Mouse (Mus musculus): ENCODE data around the gene Arhgap28. TPM values are rescaled to one million over a fixed set of nuclear protein-coding genes. Genes with fewer than 3 reads are reported as not detected.

Arhgap28 gene
- polyA plus RNA-seq, 1 experiment, result 0.77 TPM

DNA sequence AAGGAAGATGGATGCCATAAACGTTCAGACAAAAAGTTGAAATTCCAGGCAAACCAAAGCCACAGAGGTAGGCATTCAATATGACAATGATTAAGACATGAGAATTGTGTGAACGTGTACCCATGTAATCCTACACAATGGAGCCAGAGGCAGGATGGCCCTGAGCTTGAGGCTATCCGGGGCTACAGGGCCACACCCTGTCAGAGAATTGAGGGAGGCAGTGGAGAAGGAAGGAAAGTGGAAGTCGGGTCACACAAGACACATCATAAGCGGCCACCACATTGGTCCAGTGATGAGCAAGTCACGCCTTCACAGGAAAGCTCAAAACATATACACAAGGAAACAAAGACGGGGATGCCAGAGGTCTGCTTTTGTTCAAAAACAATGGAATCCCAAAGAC, 84.0 kb downstream of the Arhgap28 start:
- no peak overlapping the region for H3K27ac ChIP-seq (ENCODE audit: control insufficient read depth, insufficient read depth, low read length)
- no peaks in the 10 kb centered on the region for H3K36me3 ChIP-seq (ENCODE audit: control insufficient read depth, insufficient read depth, low read length)
- H3K4me1 ChIP-seq (replicated peaks; ENCODE audit: control insufficient read depth, insufficient read depth, low read length), result no peaks in the 10 kb centered on the region
- 91% methylated on average over 7 of the region's 7 CpGs for WGBS
- H3K27me3 ChIP-seq (ENCODE audit: control insufficient read depth, insufficient read depth, low read length), result no peaks in the 10 kb centered on the region
- no peak for TF ChIP-seq CTCF (IDR thresholded peaks at IDR 0.05; ENCODE audit: borderline replicate concordance, control insufficient read depth, extremely low read depth, insufficient read depth, low read length, poor library complexity)
- TF ChIP-seq POLR2A (IDR thresholded peaks at IDR 0.05; ENCODE audit: control insufficient read depth, extremely low read depth, insufficient read depth, low read length, poor library complexity), result no peak
- H3K4me3 ChIP-seq (ENCODE audit: control insufficient read depth, insufficient read depth, low read length), result no peak overlapping the region
- DNase-seq, result no peak

DNA sequence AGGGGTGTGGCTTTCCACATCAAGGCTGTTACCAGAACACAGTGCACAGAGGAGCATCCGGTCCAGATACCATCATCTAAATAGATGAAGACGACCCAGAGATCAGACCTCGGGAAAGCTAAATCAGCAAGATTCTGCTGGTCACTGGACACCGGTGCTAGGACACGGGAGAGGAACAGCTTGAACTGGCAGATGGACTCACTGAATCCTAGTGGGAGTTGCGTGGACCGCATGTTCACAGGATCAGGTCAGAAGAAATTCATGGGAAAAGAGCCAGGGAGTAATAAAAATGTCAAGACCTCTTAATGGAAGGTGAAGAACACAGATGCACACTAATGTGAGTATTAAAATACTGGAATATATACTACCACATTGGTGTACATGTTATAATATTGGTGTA, 85.7 kb downstream of the Arhgap28 start:
- no peak overlapping the region for H3K27ac ChIP-seq (ENCODE audit: control insufficient read depth, insufficient read depth, low read length)
- H3K4me1 ChIP-seq (replicated peaks; ENCODE audit: control insufficient read depth, insufficient read depth, low read length), result no peaks in the 10 kb centered on the region
- no peak overlapping the region for H3K4me3 ChIP-seq (ENCODE audit: control insufficient read depth, insufficient read depth, low read length)
- no peaks in the 10 kb centered on the region for H3K27me3 ChIP-seq (ENCODE audit: control insufficient read depth, insufficient read depth, low read length)
- no peaks in the 10 kb centered on the region for H3K36me3 ChIP-seq (ENCODE audit: control insufficient read depth, insufficient read depth, low read length)
- 97% methylated on average over 7 of the region's 7 CpGs for WGBS
- no peak for DNase-seq
- no peak for TF ChIP-seq CTCF (IDR thresholded peaks at IDR 0.05; ENCODE audit: borderline replicate concordance, control insufficient read depth, extremely low read depth, insufficient read depth, low read length, poor library complexity)
- TF ChIP-seq POLR2A (IDR thresholded peaks at IDR 0.05; ENCODE audit: control insufficient read depth, extremely low read depth, insufficient read depth, low read length, poor library complexity), result no peak

GRCm38 (mm10) chr17:67916901-67917300, 87.0 kb downstream of the Arhgap28 start:
- H3K27ac ChIP-seq (ENCODE audit: control insufficient read depth, insufficient read depth, low read length), result no peak overlapping the region
- no peaks in the 10 kb centered on the region for H3K36me3 ChIP-seq (ENCODE audit: control insufficient read depth, insufficient read depth, low read length)
- no peak overlapping the region for H3K4me3 ChIP-seq (ENCODE audit: control insufficient read depth, insufficient read depth, low read length)
- H3K4me1 ChIP-seq (replicated peaks; ENCODE audit: control insufficient read depth, insufficient read depth, low read length), result no peaks in the 10 kb centered on the region
- no peaks in the 10 kb centered on the region for H3K27me3 ChIP-seq (ENCODE audit: control insufficient read depth, insufficient read depth, low read length)
- WGBS, result 90% methylated on average over 2 of the region's 2 CpGs
- TF ChIP-seq CTCF (IDR thresholded peaks at IDR 0.05; ENCODE audit: borderline replicate concordance, control insufficient read depth, extremely low read depth, insufficient read depth, low read length, poor library complexity) (no peak), POLR2A (IDR thresholded peaks at IDR 0.05; ENCODE audit: control insufficient read depth, extremely low read depth, insufficient read depth, low read length, poor library complexity) (no peak)
- DNase-seq, result no peak

DNA sequence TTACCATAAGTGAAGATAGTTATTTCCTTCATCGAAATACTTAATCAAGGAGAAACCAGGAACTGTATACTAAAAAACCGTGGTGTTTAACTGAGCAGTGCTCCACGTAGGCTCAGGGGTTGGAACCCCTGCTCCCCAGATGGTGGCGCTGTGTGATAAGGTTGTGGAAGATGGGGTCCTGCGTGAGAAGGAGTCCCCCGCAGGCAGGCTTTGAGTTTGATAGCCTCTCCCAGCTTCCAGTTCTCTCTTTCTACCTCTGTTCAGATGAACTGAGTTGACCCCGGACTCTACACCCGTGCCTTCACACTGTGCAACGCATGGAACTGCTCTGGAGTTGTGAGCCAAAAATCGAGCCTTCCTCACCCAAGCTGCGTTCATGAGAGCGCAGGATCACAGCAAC, 91.3 kb downstream of the Arhgap28 start:
- no peaks in the 10 kb centered on the region for H3K4me1 ChIP-seq (replicated peaks; ENCODE audit: control insufficient read depth, insufficient read depth, low read length)
- H3K4me3 ChIP-seq (ENCODE audit: control insufficient read depth, insufficient read depth, low read length), result no peak overlapping the region
- H3K27me3 ChIP-seq (ENCODE audit: control insufficient read depth, insufficient read depth, low read length), result no peaks in the 10 kb centered on the region
- no peak overlapping the region for H3K27ac ChIP-seq (ENCODE audit: control insufficient read depth, insufficient read depth, low read length)
- TF ChIP-seq POLR2A (IDR thresholded peaks at IDR 0.05; ENCODE audit: control insufficient read depth, extremely low read depth, insufficient read depth, low read length, poor library complexity) (no peak), CTCF (IDR thresholded peaks at IDR 0.05; ENCODE audit: borderline replicate concordance, control insufficient read depth, extremely low read depth, insufficient read depth, low read length, poor library complexity) (no peak)
- no peaks in the 10 kb centered on the region for H3K36me3 ChIP-seq (ENCODE audit: control insufficient read depth, insufficient read depth, low read length)
- no peak for DNase-seq
- 57% methylated on average over 12 of the region's 12 CpGs for WGBS

DNA sequence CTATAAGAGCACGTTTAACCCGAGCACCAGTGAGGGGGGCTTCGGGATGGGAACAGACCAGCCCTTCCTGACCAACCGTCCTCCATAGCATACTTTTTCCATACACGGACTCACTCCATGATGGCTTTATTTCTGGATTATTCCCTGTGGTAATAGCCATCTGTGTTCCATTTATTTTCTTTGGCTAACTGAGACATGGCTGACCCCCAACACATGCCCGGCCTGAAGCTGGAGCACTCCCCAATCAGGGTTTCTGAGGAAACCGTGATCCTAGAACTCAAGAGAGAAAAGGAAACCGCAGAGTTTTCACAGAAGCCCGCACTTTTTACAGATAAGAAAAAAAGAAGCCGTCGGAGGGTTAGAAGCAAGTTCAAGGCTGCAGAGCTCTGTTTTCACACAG, 91.9 kb downstream of the Arhgap28 start:
- Histone ChIP-seq H3K27me3 (ENCODE audit: control insufficient read depth, insufficient read depth, low read length) (no peaks in the 10 kb centered on the region), H3K4me1 (replicated peaks; ENCODE audit: control insufficient read depth, insufficient read depth, low read length) (no peaks in the 10 kb centered on the region), H3K27ac (ENCODE audit: control insufficient read depth, insufficient read depth, low read length) (no peak overlapping the region), H3K4me3 (ENCODE audit: control insufficient read depth, insufficient read depth, low read length) (no peak overlapping the region), H3K36me3 (ENCODE audit: control insufficient read depth, insufficient read depth, low read length) (no peaks in the 10 kb centered on the region)
- DNase-seq, result no peak
- no peak for TF ChIP-seq CTCF (IDR thresholded peaks at IDR 0.05; ENCODE audit: borderline replicate concordance, control insufficient read depth, extremely low read depth, insufficient read depth, low read length, poor library complexity)
- no peak for TF ChIP-seq POLR2A (IDR thresholded peaks at IDR 0.05; ENCODE audit: control insufficient read depth, extremely low read depth, insufficient read depth, low read length, poor library complexity)
- 84% methylated on average over 11 of the region's 11 CpGs for WGBS

GRCm38 (mm10) chr17:67908537-67908936, 95.4 kb downstream of the Arhgap28 start:
- Histone ChIP-seq H3K27me3 (ENCODE audit: control insufficient read depth, insufficient read depth, low read length) (no peaks in the 10 kb centered on the region), H3K27ac (ENCODE audit: control insufficient read depth, insufficient read depth, low read length) (no peak overlapping the region)
- 90% methylated on average over 4 of the region's 4 CpGs for WGBS

GRCm38 (mm10) chr17:67908137-67908536, 95.8 kb downstream of the Arhgap28 start:
- H3K27ac ChIP-seq (ENCODE audit: control insufficient read depth, insufficient read depth, low read length), result no peak overlapping the region
- no peak for DNase-seq
- no peaks in the 10 kb centered on the region for H3K27me3 ChIP-seq (ENCODE audit: control insufficient read depth, insufficient read depth, low read length)
- WGBS, result 95% methylated on average over 4 of the region's 4 CpGs
- TF ChIP-seq CTCF (IDR thresholded peaks at IDR 0.05; ENCODE audit: borderline replicate concordance, control insufficient read depth, extremely low read depth, insufficient read depth, low read length, poor library complexity), result no peak
- TF ChIP-seq POLR2A (IDR thresholded peaks at IDR 0.05; ENCODE audit: control insufficient read depth, extremely low read depth, insufficient read depth, low read length, poor library complexity), result no peak
- no peak overlapping the region for H3K4me3 ChIP-seq (ENCODE audit: control insufficient read depth, insufficient read depth, low read length)
- H3K4me1 ChIP-seq (replicated peaks; ENCODE audit: control insufficient read depth, insufficient read depth, low read length), result no peaks in the 10 kb centered on the region
- no peaks in the 10 kb centered on the region for H3K36me3 ChIP-seq (ENCODE audit: control insufficient read depth, insufficient read depth, low read length)

More at GRCm38 (mm10) chr17:67908537-67908936, 95.4 kb downstream of the Arhgap28 start:
- DNase-seq, result no peak
- TF ChIP-seq POLR2A (IDR thresholded peaks at IDR 0.05; ENCODE audit: control insufficient read depth, extremely low read depth, insufficient read depth, low read length, poor library complexity), result no peak
- no peak for TF ChIP-seq CTCF (IDR thresholded peaks at IDR 0.05; ENCODE audit: borderline replicate concordance, control insufficient read depth, extremely low read depth, insufficient read depth, low read length, poor library complexity)
- H3K36me3 ChIP-seq (ENCODE audit: control insufficient read depth, insufficient read depth, low read length), result no peaks in the 10 kb centered on the region
- H3K4me3 ChIP-seq (ENCODE audit: control insufficient read depth, insufficient read depth, low read length), result no peak overlapping the region
- H3K4me1 ChIP-seq (replicated peaks; ENCODE audit: control insufficient read depth, insufficient read depth, low read length), result no peaks in the 10 kb centered on the region

Measured in thymus, adult 2 months (tissue).